Mouse (Mus musculus) c-Kit-positive CD71-negative TER-119-negative erythroid progenitor cells, embryonic 14.5 days (primary cell): ENCODE data around the gene Mpped1.

ENCODE experiments used
- DNase-seq: peaks from one replicate; pipeline ENCODE4 v3.0.0-alpha.2; 2013; ENCODE audit warnings: low read depth

The Mpped1 gene

DNA sequence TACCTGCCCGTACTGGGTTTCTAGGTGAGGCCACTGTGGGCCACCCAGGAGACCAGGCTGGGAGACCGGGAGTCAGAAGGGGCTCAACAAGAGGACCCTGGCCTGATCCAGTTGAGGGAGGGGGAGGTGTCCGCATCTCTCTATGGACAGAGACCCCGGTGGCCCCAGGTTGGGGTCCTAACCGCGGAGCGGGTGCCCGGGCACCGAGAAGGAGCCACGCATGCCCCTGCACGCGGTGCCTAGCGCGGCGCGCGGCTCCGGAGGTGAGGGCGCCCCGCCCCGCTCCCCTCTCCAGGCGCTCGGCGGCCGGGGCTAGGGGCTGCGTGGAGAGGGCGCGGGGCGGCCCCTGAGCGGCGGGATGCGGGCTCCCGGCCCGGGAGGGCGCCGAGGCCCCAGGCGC, at the start of gene Mpped1:
TSS of gene Mpped1 (plus strand) at position 81 of the 400 bp plus-strand sequence.
- DNase-seq, result no peak

DNA sequence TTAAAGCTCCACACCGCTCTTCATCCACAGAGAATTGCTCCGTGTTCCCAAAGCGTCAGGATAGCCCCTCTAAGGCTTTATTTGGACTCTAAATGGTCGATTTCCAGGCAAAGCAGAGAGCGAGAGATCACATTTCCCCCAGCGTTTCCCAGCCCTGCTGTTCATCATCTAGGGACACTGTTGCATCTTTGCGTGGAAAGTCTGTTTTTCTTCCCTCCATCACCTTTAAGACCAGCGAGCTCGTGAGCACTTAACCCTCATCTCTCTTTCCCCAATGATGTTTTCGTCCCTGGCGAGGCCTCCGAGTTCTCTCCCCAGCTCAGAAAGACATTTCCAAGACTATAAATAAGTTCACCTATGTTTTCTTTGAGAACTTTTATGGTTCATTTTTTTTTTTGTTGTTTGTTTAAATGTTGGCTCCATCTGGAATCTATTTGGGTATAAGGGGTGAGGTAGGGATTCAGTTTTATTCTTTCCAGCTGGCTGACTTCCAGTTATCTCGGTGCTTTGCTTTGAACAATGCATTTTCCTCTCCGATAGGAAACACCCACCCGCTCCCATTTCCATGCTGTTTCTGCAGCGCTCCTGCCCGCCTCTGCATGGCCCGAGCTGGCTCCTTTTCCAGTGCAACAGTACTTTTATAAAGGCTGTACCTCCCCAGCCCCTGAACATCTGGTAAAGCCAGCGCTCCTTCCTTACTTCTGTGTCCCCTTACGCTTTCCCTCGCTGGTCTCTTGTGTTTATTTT, 38.4 kb upstream of the Mpped1 start:
- DNase-seq, result no peak

DNA sequence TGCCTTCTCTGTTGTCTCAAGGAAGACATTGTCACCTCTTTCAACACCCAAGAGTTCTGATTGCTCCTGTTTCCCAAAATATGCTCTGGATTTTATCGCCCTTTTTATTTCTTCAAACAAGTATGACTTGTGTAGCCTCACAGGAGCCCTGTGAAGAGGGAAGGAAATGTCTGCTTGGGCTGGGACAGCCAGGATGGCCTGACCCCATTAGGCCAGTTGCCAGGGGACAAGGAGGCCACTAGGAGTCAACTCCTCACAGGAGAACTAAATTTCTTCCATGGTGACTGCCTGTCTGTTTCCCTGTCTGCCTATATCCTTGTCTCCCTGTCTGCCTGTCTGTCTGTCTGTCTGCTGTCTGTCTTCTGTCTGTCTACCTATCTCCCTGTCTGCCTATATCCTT, 37.2 kb upstream of the Mpped1 start:
- no peak for DNase-seq

DNA sequence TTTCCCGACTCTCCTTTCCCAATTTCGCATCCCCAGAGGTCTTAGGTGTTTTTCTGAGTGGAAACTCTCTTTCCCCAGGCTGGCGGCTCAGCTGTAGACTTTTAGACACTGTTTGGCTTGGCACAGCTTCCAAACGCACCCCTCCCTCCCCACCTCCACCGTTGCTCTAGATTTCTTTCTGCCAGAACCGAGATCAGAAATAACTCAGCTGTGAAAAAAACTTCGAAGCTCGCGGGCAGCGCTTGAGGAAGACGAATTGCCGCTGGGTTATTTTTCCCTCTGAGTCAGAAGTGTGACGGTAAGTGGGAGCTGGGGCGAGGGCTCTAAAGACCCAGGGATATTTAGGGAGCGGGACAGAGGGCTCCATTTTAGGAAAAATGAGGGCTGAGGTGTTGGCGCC, 33.0 kb upstream of the Mpped1 start:
- no peak for DNase-seq

DNA sequence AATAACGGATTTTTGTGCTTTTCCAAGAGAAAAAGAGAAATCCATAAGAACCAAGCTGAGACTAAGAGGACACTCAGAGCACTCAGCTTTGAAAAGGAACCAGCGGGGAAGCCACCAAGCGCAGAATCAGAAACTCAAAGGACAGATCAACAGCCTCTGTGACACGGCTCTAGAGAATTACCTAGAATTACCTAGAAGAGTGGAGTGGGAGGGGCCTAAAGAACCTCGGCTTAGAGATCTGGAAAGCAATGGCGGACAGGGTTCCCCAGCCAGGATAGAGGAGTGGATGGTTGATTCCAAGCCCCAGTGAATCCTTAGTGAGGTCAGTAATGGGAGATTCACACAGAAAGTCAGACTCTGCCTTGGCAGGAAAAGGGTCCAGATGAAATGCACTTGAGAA, 30.3 kb upstream of the Mpped1 start:
- no peak for DNase-seq

- no peak for DNase-seq
Measured at GRCm38 (mm10) chr15:83749436-83749835, 29.8 kb upstream of the Mpped1 start.

- DNase-seq, result peak; percentile 14
Measured at GRCm38 (mm10) chr15:83756742-83757141, 22.5 kb upstream of the Mpped1 start.

- DNase-seq, result no peak
Measured at GRCm38 (mm10) chr15:83758958-83759357, 20.3 kb upstream of the Mpped1 start.

- DNase-seq, result peak; percentile 22
Measured at GRCm38 (mm10) chr15:83760683-83761082, 18.6 kb upstream of the Mpped1 start.

DNA sequence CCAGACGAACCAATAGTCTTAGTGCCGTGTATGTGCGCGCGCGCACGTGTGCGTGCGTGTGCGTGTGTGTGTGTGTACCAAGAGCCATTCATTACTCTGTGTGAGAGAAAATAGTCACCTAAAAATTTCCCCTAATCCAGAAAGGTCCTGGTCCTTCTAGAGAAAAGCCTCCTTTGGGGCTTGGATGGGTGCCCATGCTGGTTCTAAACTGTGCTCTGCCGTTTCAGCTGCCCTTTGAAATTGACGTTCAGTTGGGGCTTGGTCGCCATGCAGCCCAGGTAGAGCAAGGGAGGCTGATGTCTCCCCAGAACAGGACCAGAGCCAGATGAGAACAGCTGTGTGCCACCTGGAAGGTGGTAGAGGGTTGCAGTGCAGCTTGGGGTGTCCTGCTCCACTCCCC, 17.8 kb upstream of the Mpped1 start:
- no peak for DNase-seq

GRCm38 (mm10) chr15:83765388-83766029, 13.8 kb upstream of the Mpped1 start:
- DNase-seq, result no peak

DNA sequence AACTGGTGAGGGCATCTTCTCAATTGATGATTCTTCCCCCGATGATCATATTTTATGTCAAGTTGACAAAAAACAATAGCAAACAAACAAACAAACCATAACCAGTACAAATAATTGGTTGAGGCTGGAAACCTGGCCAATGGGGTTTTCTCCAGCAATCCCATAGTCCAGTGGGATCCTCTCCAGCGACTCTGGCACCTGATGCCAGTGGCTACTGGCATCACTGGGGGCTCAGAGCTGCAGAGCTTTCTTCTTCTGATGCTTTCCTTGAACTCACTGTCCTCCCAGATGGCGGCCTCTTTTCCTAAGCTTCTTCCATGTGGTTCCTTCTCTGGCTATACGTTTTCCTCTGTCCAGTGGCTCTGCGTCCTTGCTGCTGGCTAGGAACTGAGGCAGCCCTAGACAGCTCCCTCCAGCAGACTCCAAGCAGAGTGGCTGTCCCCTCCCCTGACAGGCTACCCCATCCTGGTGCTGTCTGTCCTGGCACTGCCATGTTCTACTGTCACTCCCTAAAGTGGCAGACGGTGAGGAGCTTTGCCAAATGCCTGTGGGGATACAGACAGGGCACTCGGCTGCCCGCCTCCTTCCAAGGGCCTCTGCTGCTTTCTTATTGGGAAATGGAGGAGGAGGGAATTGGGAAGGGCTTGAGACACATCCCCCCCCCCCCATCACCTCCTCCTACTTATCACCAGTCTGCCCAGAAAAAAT, 7.8 kb upstream of the Mpped1 start:
- no peak for DNase-seq

DNA sequence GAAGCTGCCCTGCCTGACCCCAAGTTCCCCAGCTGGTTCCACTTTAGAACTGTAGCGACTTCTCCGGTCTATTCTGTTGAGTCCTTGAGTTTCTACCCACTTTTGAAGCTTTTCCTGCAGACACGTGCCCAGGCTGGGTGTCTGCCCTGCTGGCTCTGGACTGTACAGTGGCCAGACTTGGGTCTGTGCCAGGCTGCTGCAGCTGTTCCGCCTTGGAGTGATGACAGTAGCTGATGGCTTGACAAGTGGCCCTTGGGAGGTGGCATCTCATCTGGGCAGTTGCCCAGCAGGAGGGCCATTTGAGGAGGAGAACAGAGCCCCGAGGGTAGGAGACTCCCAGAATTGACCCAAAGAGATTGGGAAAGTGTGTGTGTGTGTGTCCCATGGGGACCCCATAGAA, 6.8 kb upstream of the Mpped1 start:
- DNase-seq, result no peak

GRCm38 (mm10) chr15:83772953-83773352, 6.3 kb upstream of the Mpped1 start:
- DNase-seq, result no peak

- DNase-seq, result no peak
Measured at GRCm38 (mm10) chr15:83774922-83775321, 4.3 kb upstream of the Mpped1 start.

DNA sequence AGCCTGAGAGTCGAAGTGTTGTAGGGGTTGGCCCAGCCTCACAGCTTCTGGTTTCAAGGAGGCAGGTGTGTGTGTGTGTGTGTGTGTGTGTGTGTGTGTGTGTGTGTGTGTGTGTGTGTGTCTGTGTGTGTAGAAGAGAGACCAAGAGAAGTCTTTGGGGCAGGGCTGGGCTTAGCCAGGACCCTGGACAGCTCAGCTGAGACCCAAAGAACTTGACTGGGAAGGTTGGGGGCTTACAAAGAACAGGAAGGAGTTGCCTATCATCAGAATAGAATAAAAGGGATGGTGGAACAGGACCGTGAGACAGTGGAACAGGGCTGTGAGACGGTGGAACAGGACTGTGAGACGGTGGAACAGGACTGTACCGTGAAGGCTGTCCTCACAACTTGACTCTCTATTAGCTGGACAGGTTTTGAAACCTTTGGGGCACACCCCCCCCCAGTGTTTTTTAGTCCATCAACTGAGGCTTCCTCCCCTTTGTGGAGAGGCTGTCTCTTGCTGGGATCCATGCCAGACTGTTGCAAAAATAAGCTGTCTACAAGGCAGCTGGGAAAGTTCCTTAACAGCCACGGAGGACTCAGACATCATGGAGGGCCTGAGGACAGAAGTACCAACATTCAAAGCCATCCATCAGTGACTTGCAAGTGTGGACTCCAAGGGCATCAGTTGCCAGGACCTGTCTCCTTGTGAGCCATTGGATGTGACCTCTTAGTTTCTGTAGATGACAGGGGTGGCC, 2.8 kb upstream of the Mpped1 start:
- no peak for DNase-seq

- DNase-seq, result no peak
Measured at GRCm38 (mm10) chr15:83777476-83777875, 1.8 kb upstream of the Mpped1 start.

- no peak for DNase-seq
Measured at GRCm38 (mm10) chr15:83779855-83780740, 831 bp downstream of the Mpped1 start.

DNA sequence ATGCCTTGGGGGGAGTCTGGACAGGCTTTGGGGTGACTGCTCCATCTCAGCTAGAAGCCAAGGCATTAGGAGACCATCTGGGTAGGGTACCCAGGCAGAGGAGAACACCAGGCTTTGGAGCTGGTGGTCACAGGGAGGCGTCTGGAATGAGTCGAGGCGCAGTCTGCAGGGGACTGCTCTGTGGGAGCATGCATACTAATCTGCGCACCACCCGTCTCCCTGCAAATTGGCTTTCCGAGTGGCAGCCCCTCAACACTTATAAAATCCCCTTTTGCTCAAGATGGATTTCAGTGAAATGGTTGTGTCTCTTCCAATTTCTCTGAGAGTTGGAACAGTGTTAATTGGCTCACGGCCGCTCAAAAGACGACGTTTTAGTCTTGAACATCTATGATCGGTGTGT, 2.0 kb downstream of the Mpped1 start:
- DNase-seq, result no peak

GRCm38 (mm10) chr15:83782284-83782683, 3.0 kb downstream of the Mpped1 start:
- no peak for DNase-seq

DNA sequence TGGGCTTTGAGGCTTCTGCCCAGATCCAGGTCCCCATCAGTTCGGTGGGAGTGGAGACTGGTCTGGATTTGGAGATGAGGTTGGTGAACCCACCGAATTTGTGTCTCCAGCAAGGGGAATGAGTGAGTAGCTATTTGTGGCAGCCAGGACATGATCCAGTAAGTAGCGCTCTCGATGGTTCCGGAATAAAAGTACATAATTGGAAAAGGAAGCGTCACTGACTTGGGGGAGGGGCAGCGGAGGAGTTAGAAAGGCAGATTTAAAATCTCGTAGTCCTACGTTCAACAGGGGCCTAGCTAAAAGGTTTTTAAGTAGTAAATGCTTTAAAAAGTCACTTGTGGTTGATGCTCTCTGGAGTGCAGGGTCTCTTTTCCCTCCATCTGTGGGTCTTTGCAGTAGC, 5.5 kb downstream of the Mpped1 start:
- DNase-seq, result no peak
